Mouse (Mus musculus) hindbrain, embryonic 16.5 days (tissue): ENCODE results near the gene Cds2. TPM values are rescaled to one million over a fixed set of nuclear protein-coding genes. Genes with fewer than 3 reads are reported as not detected.
"Not testable (repeated sequence)": the region's sequence is repeated elsewhere in the genome, so short reads cannot be mapped to it uniquely, and the experiment has no call there.

Source experiments
- ATAC-seq: fragments of 200-750 bp; cut with Nextera tagmentation; 2 replicates; pipeline ENCODE4 v1.8.0; 2017; ENCODE audit warnings: moderate TSS enrichment, moderate library complexity
- H3K27ac ChIP-seq: fragments of 300-500 bp; sonication (generic); 2 replicates; pipeline ENCODE4 v1.5.1; 2014; ENCODE audit warnings: low read depth, mild to moderate bottlenecking, control low read depth, low read length, moderate library complexity
- H3K27me3 ChIP-seq: fragments of 300-500 bp; sonication (generic); replicated peaks from 2 replicates; pipeline ENCODE4 v1.6.1; 2014; ENCODE audit warnings: low read length; ENCODE audit not compliant: control insufficient read depth, insufficient read depth
- H3K36me3 ChIP-seq: fragments of 300-500 bp; sonication (generic); 2 replicates; pipeline ENCODE4 v1.6.1; 2014; ENCODE audit warnings: mild to moderate bottlenecking, low read length, moderate library complexity, mixed read lengths; ENCODE audit not compliant: control insufficient read depth, insufficient read depth
- H3K4me1 ChIP-seq: fragments of 300-500 bp; sonication (generic); 2 replicates; pipeline ENCODE4 v1.6.1; 2014; ENCODE audit warnings: low read depth, low read length; ENCODE audit not compliant: control insufficient read depth, insufficient read depth
- H3K4me2 ChIP-seq: fragments of 300-500 bp; sonication (generic); 2 replicates; pipeline ENCODE4 v1.6.1; 2014; ENCODE audit warnings: mild to moderate bottlenecking, low read length, control low read depth, moderate library complexity
- H3K4me3 ChIP-seq: fragments of 300-500 bp; sonication (generic); 2 replicates; pipeline ENCODE4 v1.5.1; 2014; ENCODE audit warnings: mild to moderate bottlenecking, low read length, control low read depth, moderate library complexity
- H3K9ac ChIP-seq: fragments of 300-500 bp; sonication (generic); 2 replicates; pipeline ENCODE4 v1.6.1; 2014; ENCODE audit warnings: low read depth, mild to moderate bottlenecking, control low read depth, low read length, moderate library complexity
- H3K9me3 ChIP-seq: fragments of 300-500 bp; sonication (generic); 2 replicates; pipeline ENCODE4 v1.6.1; 2014; ENCODE audit warnings: mild to moderate bottlenecking, low read length, moderate library complexity; ENCODE audit not compliant: control insufficient read depth
- WGBS: fragments of 180-500 bp; shearing (Covaris S2); extraction: QIAGEN DNeasy Blood & Tissue Kit; methylation state at CpG from one replicate; pipeline ENCODE4 v1.1.7; 2014; 5-methylcytosine and 5-hydroxymethylcytosine counted together
- polyA plus RNA-seq: library from polyadenylated mRNA; unstranded; fragments of >200 nt; fragmentation: Nextera tagmentation; extraction: Ambion mirVana; gene quantifications from 2 replicates; pipeline ENCODE4 v1.2.1, GENCODE M21; 2015

The Cds2 gene
- polyA plus RNA-seq, 1 experiment from 2014 or later = 46.3 TPM

- Histone ChIP-seq H3K4me2 (no peak overlapping the region), H3K9me3 (peaks cover 3% of the 10 kb centered on the region; the same call in 1 of the 2 replicates), H3K27ac (peak overlapping the region; percentile 3), H3K4me1 (peaks cover 14% of the 10 kb centered on the region), H3K36me3 (no peaks in the 10 kb centered on the region), H3K4me3 (no peak overlapping the region), H3K27me3 (no peaks in the 10 kb centered on the region), H3K9ac (no peak overlapping the region)
- WGBS = 86% methylated on average over 12 of the region's 12 CpGs
- peak; percentile 31; the same call in 1 of the 2 replicates for ATAC-seq
Measured at GRCm38 (mm10) chr2:132284492-132285139, 21.7 kb downstream of the Cds2 start.

- not testable (repeated sequence) for H3K9ac ChIP-seq, H3K27ac ChIP-seq, H3K36me3 ChIP-seq, H3K27me3 ChIP-seq, H3K4me2 ChIP-seq, H3K9me3 ChIP-seq, ATAC-seq, H3K4me3 ChIP-seq
- 96% methylated on average over 5 of the region's 5 CpGs for WGBS
- H3K4me1 ChIP-seq = peaks cover 14% of the 10 kb centered on the region
Measured at GRCm38 (mm10) chr2:132285722-132286121, 22.8 kb downstream of the Cds2 start.

GRCm38 (mm10) chr2:132286376-132287076 lies 23.6 kb downstream of the Cds2 start:
- ATAC-seq = no peak
- Histone ChIP-seq H3K36me3 (no peaks in the 10 kb centered on the region), H3K4me2 (no peak overlapping the region), H3K9ac (no peak overlapping the region), H3K4me3 (no peak overlapping the region), H3K4me1 (peaks cover 19% of the 10 kb centered on the region), H3K27ac (no peak overlapping the region), H3K9me3 (peaks cover 3% of the 10 kb centered on the region; the same call in 1 of the 2 replicates), H3K27me3 (no peaks in the 10 kb centered on the region)
- 81% methylated on average over 9 of the region's 9 CpGs for WGBS

GRCm38 (mm10) chr2:132289213-132289612 lies 26.3 kb downstream of the Cds2 start:
- H3K27me3 ChIP-seq, ATAC-seq, H3K9me3 ChIP-seq, H3K36me3 ChIP-seq, H3K27ac ChIP-seq, H3K4me2 ChIP-seq, H3K4me3 ChIP-seq, H3K9ac ChIP-seq: not testable (repeated sequence)
- WGBS = 86% methylated on average over 5 of the region's 7 CpGs
- peaks cover 15% of the 10 kb centered on the region for H3K4me1 ChIP-seq

GRCm38 (mm10) chr2:132290808-132291207 lies 27.9 kb downstream of the Cds2 start:
- no peaks in the 10 kb centered on the region for H3K27me3 ChIP-seq
- no peak overlapping the region for H3K27ac ChIP-seq
- no peak overlapping the region for H3K9ac ChIP-seq
- H3K4me3 ChIP-seq = no peak overlapping the region
- H3K9me3 ChIP-seq = peaks cover 3% of the 10 kb centered on the region; the same call in 1 of the 2 replicates
- no peak overlapping the region for H3K4me2 ChIP-seq
- peaks cover 15% of the 10 kb centered on the region for H3K4me1 ChIP-seq
- no peak for ATAC-seq
- WGBS = 60% methylated on average over 6 of the region's 6 CpGs
- H3K36me3 ChIP-seq = peaks cover 11% of the 10 kb centered on the region

- peaks cover 3% of the 10 kb centered on the region; the same call in 1 of the 2 replicates for H3K9me3 ChIP-seq
- ATAC-seq = no peak
Measured at GRCm38 (mm10) chr2:132291265-132291664, 28.3 kb downstream of the Cds2 start.

GRCm38 (mm10) chr2:132292083-132292482 lies 29.1 kb downstream of the Cds2 start:
- Histone ChIP-seq H3K27me3 (no peaks in the 10 kb centered on the region), H3K9ac (no peak overlapping the region), H3K4me2 (no peak overlapping the region), H3K4me1 (peaks cover 15% of the 10 kb centered on the region), H3K36me3 (peaks cover 11% of the 10 kb centered on the region), H3K4me3 (no peak overlapping the region), H3K9me3 (peaks cover 3% of the 10 kb centered on the region; the same call in 1 of the 2 replicates), H3K27ac (no peak overlapping the region)
- no peak for ATAC-seq
- WGBS = 23% methylated on average over 4 of the region's 4 CpGs

More at GRCm38 (mm10) chr2:132291265-132291664, 28.3 kb downstream of the Cds2 start:
- WGBS = 64% methylated on average over 3 of the region's 3 CpGs
- Histone ChIP-seq H3K4me2 (no peak overlapping the region), H3K9ac (no peak overlapping the region), H3K27ac (no peak overlapping the region), H3K27me3 (no peaks in the 10 kb centered on the region), H3K4me3 (no peak overlapping the region), H3K4me1 (peaks cover 15% of the 10 kb centered on the region), H3K36me3 (peaks cover 11% of the 10 kb centered on the region)

GRCm38 (mm10) chr2:132293694-132294450 lies 30.9 kb downstream of the Cds2 start:
- H3K4me1 ChIP-seq = peaks cover 15% of the 10 kb centered on the region
- ATAC-seq = no peak
- no peak overlapping the region for H3K27ac ChIP-seq
- no peaks in the 10 kb centered on the region for H3K9me3 ChIP-seq
- H3K9ac ChIP-seq = no peak overlapping the region
- WGBS = 95% methylated on average over 10 of the region's 10 CpGs
- no peak overlapping the region for H3K4me2 ChIP-seq
- no peak overlapping the region for H3K4me3 ChIP-seq
- H3K27me3 ChIP-seq = no peaks in the 10 kb centered on the region
- peaks cover 23% of the 10 kb centered on the region for H3K36me3 ChIP-seq

GRCm38 (mm10) chr2:132298250-132298649 lies 35.3 kb downstream of the Cds2 start:
- no peak for ATAC-seq
- Histone ChIP-seq H3K4me2 (no peak overlapping the region), H3K4me3 (no peak overlapping the region), H3K9ac (no peak overlapping the region), H3K4me1 (no peaks in the 10 kb centered on the region), H3K36me3 (peaks cover 44% of the 10 kb centered on the region), H3K9me3 (no peaks in the 10 kb centered on the region), H3K27me3 (no peaks in the 10 kb centered on the region), H3K27ac (no peak overlapping the region)
- 95% methylated on average over 4 of the region's 4 CpGs for WGBS
